Mouse (Mus musculus) thymus, adult 2 months (tissue): ENCODE data around the gene Marcks. TPM values are rescaled to one million over a fixed set of nuclear protein-coding genes. Genes with fewer than 3 reads are reported as not detected.
A peak's percentile ranks its signal among the peaks of the same experiment; 100 is the strongest.

Source experiments
- DNase-seq: peaks from one replicate; pipeline ENCODE4 v3.0.0; 2021
- H3K27ac ChIP-seq: fragments of 200-500 bp; 2 replicates; pipeline ENCODE4 v1.5.1; 2012; ENCODE audit warnings: low read length, control low read depth; ENCODE audit not compliant: control insufficient read depth, insufficient read depth
- H3K27me3 ChIP-seq: fragments of 200-500 bp; 2 replicates; pipeline ENCODE4 v1.6.1; 2012; ENCODE audit warnings: mild to moderate bottlenecking, low read length, moderate library complexity, mixed read lengths; ENCODE audit not compliant: control insufficient read depth, insufficient read depth
- H3K36me3 ChIP-seq: fragments of 200-500 bp; 2 replicates; pipeline ENCODE4 v1.6.1; 2012; ENCODE audit warnings: mild to moderate bottlenecking, low read length, moderate library complexity; ENCODE audit not compliant: control insufficient read depth, insufficient read depth
- H3K4me1 ChIP-seq: fragments of 200-500 bp; replicated peaks from 2 replicates; pipeline ENCODE4 v1.6.1; 2012; ENCODE audit warnings: low read length; ENCODE audit not compliant: control insufficient read depth, insufficient read depth
- H3K4me3 ChIP-seq: fragments of 200-500 bp; 2 replicates; pipeline ENCODE4 v1.5.1; 2012; ENCODE audit warnings: mild to moderate bottlenecking, low read length, control low read depth, moderate library complexity; ENCODE audit not compliant: control insufficient read depth, insufficient read depth
- CTCF ChIP-seq: fragments of 200-500 bp; IDR thresholded peaks from 2 replicates; pipeline ENCODE4 v1.5.1; 2012; ENCODE audit warnings: mild to moderate bottlenecking, control low read depth, low read length, moderate library complexity, borderline replicate concordance; ENCODE audit not compliant: control insufficient read depth, poor library complexity, insufficient read depth; ENCODE audit errors: extremely low read depth
- POLR2A ChIP-seq: fragments of 200-500 bp; IDR thresholded peaks from 2 replicates; pipeline ENCODE4 v1.6.1; 2012; ENCODE audit warnings: mild to moderate bottlenecking, low read length, control low read depth, moderate library complexity; ENCODE audit not compliant: control insufficient read depth, poor library complexity, insufficient read depth; ENCODE audit errors: extremely low read depth
- WGBS: fragments of 180-500 bp; shearing (Covaris S2); methylation state at CpG from one replicate; pipeline ENCODE4 v1.1.7; 2018; 5-methylcytosine and 5-hydroxymethylcytosine counted together
- polyA plus RNA-seq: library from polyadenylated mRNA; depleted of rRNA; stranded (reverse); fragments of >200 nt; gene quantifications from 2 replicates; pipeline ENCODE4 v1.2.3, GENCODE M21; 2012; rRNA removed

The Marcks gene
- 47.7 and 79.9 TPM in 2 replicates for polyA plus RNA-seq

DNA sequence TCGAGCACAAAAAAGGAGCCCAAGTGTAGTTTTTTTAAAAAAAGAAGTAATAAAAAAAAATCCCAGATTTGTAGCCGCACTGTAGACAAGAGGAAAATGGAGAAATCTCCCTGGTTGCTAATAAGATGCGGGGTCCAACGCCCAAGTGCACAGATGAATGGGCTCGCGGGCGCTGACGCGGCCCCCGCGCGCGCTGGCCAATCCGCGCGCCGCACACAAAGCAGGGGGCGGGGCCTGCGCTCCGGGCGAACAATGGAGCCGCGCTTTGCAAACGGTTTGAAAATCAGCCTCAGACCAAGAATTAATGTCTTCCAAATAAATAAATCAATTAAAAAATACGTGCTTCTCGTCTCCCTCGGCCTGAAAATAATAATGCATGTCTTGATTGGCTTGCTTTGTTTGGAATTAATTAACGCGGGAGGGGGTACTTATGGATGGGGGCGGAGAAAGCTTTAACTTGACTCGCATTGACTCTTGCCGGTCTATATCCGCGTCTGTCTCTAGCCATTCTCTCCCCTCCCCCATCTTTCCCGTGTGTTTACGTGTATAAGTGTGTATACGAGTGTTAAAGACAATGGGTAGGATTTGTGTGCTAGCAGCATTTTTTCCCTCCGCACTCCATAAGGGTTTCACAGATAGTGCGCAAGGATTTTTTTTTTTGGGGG is at the start of gene Marcks:
Marcks (minus strand) TSS at position 143 of the 665 bp plus-strand sequence.
- peak; percentile 91 for TF ChIP-seq POLR2A
- TF ChIP-seq CTCF: no peak
- peak within 1 kb of the TSS; percentile 100 for H3K4me3 ChIP-seq
- H3K36me3 ChIP-seq: peaks cover 13% of the 10 kb centered on the region; the same call in 1 of the 2 replicates
- peak within 1 kb of the TSS; percentile 96 for H3K27ac ChIP-seq
- DNase-seq: peak; percentile 89
- H3K27me3 ChIP-seq: no peaks in the 10 kb centered on the region
- H3K4me1 ChIP-seq: no peaks in the 10 kb centered on the region; the same call in 1 of the 2 replicates
- WGBS: 0% methylated on average over 39 of the region's 39 CpGs

DNA sequence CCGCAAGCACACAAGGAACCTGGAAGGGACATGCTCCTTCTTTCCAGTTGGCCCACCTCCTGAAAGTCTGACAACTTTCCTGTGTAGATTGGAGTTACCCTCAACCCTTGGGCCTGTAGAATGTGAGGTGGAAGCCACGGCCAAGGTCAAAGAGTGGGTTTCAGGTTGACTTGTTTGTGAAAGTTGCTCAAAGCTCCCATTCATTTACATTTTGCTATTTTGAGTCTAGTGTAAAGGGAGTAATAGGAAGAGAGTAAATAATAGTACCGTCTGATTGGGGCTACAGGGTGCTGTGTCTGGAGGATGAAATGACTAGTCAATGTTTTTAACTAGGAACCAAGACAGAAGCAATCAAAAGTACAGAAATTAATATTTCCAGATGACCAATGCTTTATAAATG is 38.4 kb upstream of the Marcks start:
- H3K36me3 ChIP-seq: no peaks in the 10 kb centered on the region
- H3K27me3 ChIP-seq: no peaks in the 10 kb centered on the region
- H3K27ac ChIP-seq: no peak overlapping the region
- 98% methylated on average over 3 of the region's 3 CpGs for WGBS
- TF ChIP-seq CTCF (no peak), POLR2A (no peak)
- no peak for DNase-seq
- no peaks in the 10 kb centered on the region for H3K4me1 ChIP-seq
- H3K4me3 ChIP-seq: no peak overlapping the region

- 98% methylated on average over 8 of the region's 8 CpGs for WGBS
- Histone ChIP-seq H3K36me3 (no peaks in the 10 kb centered on the region), H3K4me3 (no peak overlapping the region), H3K27ac (no peak overlapping the region), H3K4me1 (no peaks in the 10 kb centered on the region), H3K27me3 (no peaks in the 10 kb centered on the region)
- DNase-seq: no peak
- TF ChIP-seq POLR2A: no peak
- TF ChIP-seq CTCF: no peak
Measured at GRCm38 (mm10) chr10:37172416-37172950, 33.8 kb upstream of the Marcks start.

DNA sequence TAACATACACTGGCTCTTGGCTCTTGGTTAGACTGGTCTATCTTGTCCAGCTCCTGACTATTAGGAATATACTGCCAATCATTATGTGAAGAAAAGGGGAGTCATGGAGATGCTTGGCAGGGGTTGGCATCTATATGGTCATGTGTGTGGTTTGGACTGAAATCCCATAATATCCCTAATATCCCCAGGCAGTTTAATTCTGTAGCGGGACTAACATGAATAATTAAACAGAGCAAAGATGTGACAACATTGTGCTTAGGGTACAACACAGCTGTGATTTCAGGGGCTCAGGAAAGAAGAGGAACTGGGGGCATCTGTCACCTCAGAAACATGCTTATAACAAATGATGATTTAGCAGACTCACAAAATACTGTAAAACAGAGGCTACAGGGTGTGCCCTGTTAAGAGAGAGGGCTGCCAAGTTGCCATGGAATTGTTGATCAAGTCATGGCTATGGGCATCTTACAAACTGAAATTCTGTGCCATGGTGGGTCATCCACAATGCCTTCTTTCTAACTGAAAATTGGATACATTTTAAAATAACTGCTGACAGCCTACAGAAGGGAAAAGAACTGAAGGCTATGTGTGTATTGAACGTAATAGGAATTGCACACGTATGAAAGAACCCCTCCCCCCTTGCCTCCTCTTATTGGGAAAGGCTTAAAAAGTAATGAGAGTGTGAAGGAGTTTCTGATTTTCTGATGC is 33.1 kb upstream of the Marcks start:
- Histone ChIP-seq H3K4me1 (no peaks in the 10 kb centered on the region), H3K36me3 (no peaks in the 10 kb centered on the region), H3K27me3 (no peaks in the 10 kb centered on the region), H3K4me3 (no peak overlapping the region), H3K27ac (no peak overlapping the region)
- TF ChIP-seq CTCF (no peak), POLR2A (no peak)
- DNase-seq: no peak
- 99% methylated on average over 3 of the region's 3 CpGs for WGBS

- Histone ChIP-seq H3K27ac (no peak overlapping the region), H3K27me3 (no peaks in the 10 kb centered on the region), H3K4me3 (no peak overlapping the region), H3K4me1 (no peaks in the 10 kb centered on the region), H3K36me3 (no peaks in the 10 kb centered on the region)
- no peak for TF ChIP-seq CTCF
- no peak for TF ChIP-seq POLR2A
- 86% methylated on average over 4 of the region's 4 CpGs for WGBS
- no peak for DNase-seq
Measured at GRCm38 (mm10) chr10:37170878-37171277, 32.2 kb upstream of the Marcks start.

DNA sequence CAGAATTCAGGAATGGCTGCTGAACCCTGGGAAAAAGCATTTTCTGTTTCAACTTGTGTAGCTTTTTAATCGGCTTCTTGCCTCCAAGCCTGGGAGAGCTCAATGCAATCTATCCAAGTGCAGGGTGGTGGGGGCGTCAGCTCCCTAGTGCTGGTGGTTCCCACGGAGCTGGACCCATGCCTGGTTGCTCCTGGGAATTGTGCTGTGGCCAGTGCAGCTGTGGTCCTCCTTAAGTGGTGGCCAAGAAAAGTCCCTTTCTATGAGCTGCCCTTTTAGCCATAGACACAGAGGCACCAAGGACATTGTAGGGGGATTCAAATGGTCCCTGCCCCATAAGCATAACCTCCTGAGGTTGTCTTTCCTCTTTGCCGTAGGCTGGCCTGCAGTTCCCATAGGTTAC is 31.7 kb upstream of the Marcks start:
- Histone ChIP-seq H3K27me3 (no peaks in the 10 kb centered on the region), H3K27ac (no peak overlapping the region), H3K36me3 (no peaks in the 10 kb centered on the region), H3K4me1 (no peaks in the 10 kb centered on the region), H3K4me3 (no peak overlapping the region)
- WGBS: 91% methylated on average over 4 of the region's 4 CpGs
- TF ChIP-seq POLR2A (no peak), CTCF (no peak)
- DNase-seq: no peak
